Mouse (Mus musculus) liver, embryonic 14.5 days (tissue): ENCODE results near the gene Armc12.

Experiments
- CTCF ChIP-seq: IDR thresholded peaks from 2 replicates; pipeline ENCODE4 v1.5.1; 2016; ENCODE audit warnings: antibody characterized with exemption, low read depth, control low read depth
- EP300 ChIP-seq: IDR thresholded peaks from 2 replicates; pipeline ENCODE4 v1.6.1; 2016; ENCODE audit warnings: antibody characterized with exemption, low read depth

- TF ChIP-seq EP300: no peak
- TF ChIP-seq CTCF: no peak
Observed at GRCm38 (mm10) chr17:28488258-28489013, 42.2 kb upstream of the Armc12 start.
